Mouse (Mus musculus): Measurements from ENCODE around the gene Ddb2.
A peak's percentile ranks its signal among the peaks of the same experiment; 100 is the strongest.
"Not testable (repeated sequence)": the region's sequence is repeated elsewhere in the genome, so short reads cannot be mapped to it uniquely, and the experiment has no call there.

Gene Ddb2

GRCm38 (mm10) chr2:91254725-91255380, 18.1 kb upstream of the Ddb2 start:
- no peak for DNase-seq

GRCm38 (mm10) chr2:91252512-91252911, 15.7 kb upstream of the Ddb2 start:
- no peak for DNase-seq

- DNase-seq, result no peak
These were observed 15.2 kb upstream of the Ddb2 start for GRCm38 (mm10) chr2:91252001-91252400.

GRCm38 (mm10) chr2:91248366-91248765, 11.6 kb upstream of the Ddb2 start:
- no peak for DNase-seq

GRCm38 (mm10) chr2:91244557-91245228, 7.9 kb upstream of the Ddb2 start:
- no peak for DNase-seq

GRCm38 (mm10) chr2:91243416-91243815, 6.6 kb upstream of the Ddb2 start:
- peak; percentile 64 for DNase-seq

- no peak for DNase-seq
These were observed 5.8 kb upstream of the Ddb2 start for GRCm38 (mm10) chr2:91242547-91242946.

- DNase-seq, result not testable (repeated sequence)
These were observed 814 bp upstream of the Ddb2 start for GRCm38 (mm10) chr2:91237511-91238080.

- DNase-seq, result peak; percentile 22
These were observed 7.0 kb downstream of the Ddb2 start for GRCm38 (mm10) chr2:91229735-91230134.

- no peak for DNase-seq
These were observed 13.2 kb downstream of the Ddb2 start for GRCm38 (mm10) chr2:91223614-91224013.

- no peak for DNase-seq
These were observed 16.3 kb downstream of the Ddb2 start for GRCm38 (mm10) chr2:91220501-91220900.

GRCm38 (mm10) chr2:91217032-91217431, 19.8 kb downstream of the Ddb2 start:
- no peak for DNase-seq

- DNase-seq, result no peak
These were observed 23.5 kb downstream of the Ddb2 start for GRCm38 (mm10) chr2:91213311-91213710.

- no peak for DNase-seq
These were observed 30.5 kb downstream of the Ddb2 start for GRCm38 (mm10) chr2:91206254-91206775.

GRCm38 (mm10) chr2:91202972-91203656, 33.7 kb downstream of the Ddb2 start:
- no peak for DNase-seq

GRCm38 (mm10) chr2:91202222-91202971, 34.4 kb downstream of the Ddb2 start, which contains the start of the genes Nr1h3 and Acp2:
Nr1h3 (minus strand) TSS chr2:91202834.
Acp2 (plus strand) TSS chr2:91202885.
- DNase-seq, result peak; percentile 94

- no peak for DNase-seq
These were observed 37.9 kb downstream of the Ddb2 start for GRCm38 (mm10) chr2:91198888-91199287.

- peak; percentile 44 for DNase-seq
These were observed 40.2 kb downstream of the Ddb2 start for GRCm38 (mm10) chr2:91196577-91197001.

- DNase-seq, result no peak
These were observed 42.0 kb downstream of the Ddb2 start for GRCm38 (mm10) chr2:91194624-91195332.

- no peak for DNase-seq
These were observed 46.3 kb downstream of the Ddb2 start for GRCm38 (mm10) chr2:91190501-91190900.

- peak; percentile 53 for DNase-seq
These were observed 49.4 kb downstream of the Ddb2 start for GRCm38 (mm10) chr2:91187431-91187830.

GRCm38 (mm10) chr2:91186208-91186607, 50.6 kb downstream of the Ddb2 start:
- no peak for DNase-seq

Measured in right cerebral cortex, postnatal 25 days (tissue).